Mouse (Mus musculus) lung, postnatal 0 days (tissue): ENCODE results near the gene Cant1.

ENCODE experiments used
- CTCF ChIP-seq: IDR thresholded peaks from 2 replicates; pipeline ENCODE4 v1.5.1; 2016; ENCODE audit warnings: antibody characterized with exemption, mild to moderate bottlenecking
- EP300 ChIP-seq: IDR thresholded peaks from 2 replicates; pipeline ENCODE4 v1.6.1; 2016; ENCODE audit warnings: antibody characterized with exemption, mild to moderate bottlenecking, control low read depth

- no peak for TF ChIP-seq CTCF
- TF ChIP-seq EP300, result no peak
Observed at GRCm38 (mm10) chr11:118412601-118413000, 6.3 kb downstream of the Cant1 start.
